Mouse (Mus musculus) embryonic facial prominence, embryonic 11.5 days (tissue): ENCODE data around the gene Cyp2w1. TPM values are rescaled to one million over a fixed set of nuclear protein-coding genes. Genes with fewer than 3 reads are reported as not detected.
A peak's percentile ranks its signal among the peaks of the same experiment; 100 is the strongest.

Source experiments
- ATAC-seq: fragments of 200-750 bp; cut with Nextera tagmentation; replicated peaks from 2 replicates; pipeline ENCODE4 v1.8.0; 2017; ENCODE audit warnings: low read depth; ENCODE audit not compliant: insufficient number of reproducible peaks, low FRiP score, low TSS enrichment
- DNase-seq: peaks from one replicate; pipeline ENCODE4 v3.0.0-alpha.2; 2015; ENCODE audit warnings: low spot score
- H3K27ac ChIP-seq: fragments of 300-500 bp; sonication (generic); replicated peaks from 2 replicates; pipeline ENCODE4 v1.5.1; 2014; ENCODE audit warnings: mild to moderate bottlenecking, low read depth, low read length, control low read depth
- H3K27me3 ChIP-seq: fragments of 300-500 bp; sonication (generic); 2 replicates; pipeline ENCODE4 v1.6.1; 2014; ENCODE audit warnings: mild to moderate bottlenecking, low read length, moderate library complexity, mixed read lengths; ENCODE audit not compliant: control insufficient read depth, insufficient read depth
- H3K36me3 ChIP-seq: fragments of 300-500 bp; sonication (generic); replicated peaks from 2 replicates; pipeline ENCODE4 v1.6.1; 2014; ENCODE audit warnings: low read depth, mild to moderate bottlenecking, low read length, moderate library complexity, mixed read lengths; ENCODE audit not compliant: control insufficient read depth, insufficient read depth
- H3K4me1 ChIP-seq: fragments of 300-500 bp; sonication (generic); 2 replicates; pipeline ENCODE4 v1.6.1; 2014; ENCODE audit warnings: low read length, mixed read lengths; ENCODE audit not compliant: control insufficient read depth, insufficient read depth
- H3K4me2 ChIP-seq: fragments of 300-500 bp; sonication (generic); 2 replicates; pipeline ENCODE4 v1.6.1; 2014; ENCODE audit warnings: low read depth, mild to moderate bottlenecking, control low read depth, low read length, moderate library complexity
- H3K4me3 ChIP-seq: fragments of 300-500 bp; sonication (generic); 2 replicates; pipeline ENCODE4 v1.5.1; 2014; ENCODE audit warnings: low read depth, low read length, control low read depth
- H3K9ac ChIP-seq: fragments of 300-500 bp; sonication (generic); replicated peaks from 2 replicates; pipeline ENCODE4 v1.6.1; 2014; ENCODE audit warnings: mild to moderate bottlenecking, control low read depth, low read length
- H3K9me3 ChIP-seq: fragments of 300-500 bp; sonication (generic); replicated peaks from 2 replicates; pipeline ENCODE4 v1.6.1; 2016; ENCODE audit warnings: mild to moderate bottlenecking, low read length, inconsistent platforms, mixed read lengths; ENCODE audit not compliant: control insufficient read depth
- WGBS: fragments of 180-500 bp; shearing (Covaris S2); extraction: QIAGEN DNeasy Blood & Tissue Kit; methylation state at CpG from one replicate; pipeline ENCODE4 v1.1.7; 2014; 5-methylcytosine and 5-hydroxymethylcytosine counted together
- polyA plus RNA-seq: library from polyadenylated mRNA; unstranded; fragments of >200 nt; fragmentation: Nextera tagmentation; extraction: Ambion mirVana; gene quantifications from 2 replicates; pipeline ENCODE4 v1.2.1, GENCODE M21; 2014

Cyp2w1 gene
- polyA plus RNA-seq, 1 experiment from 2014 or later: 0.41 TPM

GRCm38 (mm10) chr5:139398786-139399185 lies 46.4 kb downstream of the Cyp2w1 start:
- no peak for ATAC-seq
- no peaks in the 10 kb centered on the region for H3K9me3 ChIP-seq

DNA sequence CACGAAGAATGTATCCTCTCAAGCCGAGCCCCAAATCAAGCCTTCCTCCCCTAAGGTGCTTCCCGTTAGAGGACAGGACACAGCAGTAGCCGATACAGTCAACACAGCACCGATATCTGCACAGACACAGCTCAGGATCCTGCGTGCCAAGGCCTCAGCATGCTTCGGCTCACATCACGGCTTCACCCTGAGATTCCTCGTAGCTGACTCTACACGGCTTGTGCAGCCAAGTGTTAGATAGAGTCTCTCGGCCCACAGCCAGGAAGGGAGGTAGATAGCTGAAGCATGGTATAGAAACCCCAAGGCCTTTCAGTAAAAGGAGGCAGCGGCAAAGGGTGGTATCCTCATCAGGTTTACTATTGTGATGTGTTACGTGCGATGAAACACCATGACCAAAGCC lies 47.6 kb downstream of the Cyp2w1 start:
- ATAC-seq: no peak
- Histone ChIP-seq H3K9me3 (no peaks in the 10 kb centered on the region), H3K4me1 (no peaks in the 10 kb centered on the region), H3K27ac (no peak overlapping the region), H3K9ac (no peak overlapping the region), H3K4me3 (no peak overlapping the region), H3K27me3 (no peaks in the 10 kb centered on the region), H3K4me2 (no peak overlapping the region), H3K36me3 (no peaks in the 10 kb centered on the region)
- WGBS: 89% methylated on average over 14 of the region's 14 CpGs
- DNase-seq: no peak

More at GRCm38 (mm10) chr5:139398786-139399185, 46.4 kb downstream of the Cyp2w1 start:
- Histone ChIP-seq H3K36me3 (no peaks in the 10 kb centered on the region), H3K4me3 (no peak overlapping the region), H3K27ac (no peak overlapping the region), H3K4me1 (no peaks in the 10 kb centered on the region), H3K27me3 (no peaks in the 10 kb centered on the region), H3K4me2 (no peak overlapping the region), H3K9ac (no peak overlapping the region)
- 87% methylated on average over 5 of the region's 5 CpGs for WGBS
- no peak for DNase-seq

DNA sequence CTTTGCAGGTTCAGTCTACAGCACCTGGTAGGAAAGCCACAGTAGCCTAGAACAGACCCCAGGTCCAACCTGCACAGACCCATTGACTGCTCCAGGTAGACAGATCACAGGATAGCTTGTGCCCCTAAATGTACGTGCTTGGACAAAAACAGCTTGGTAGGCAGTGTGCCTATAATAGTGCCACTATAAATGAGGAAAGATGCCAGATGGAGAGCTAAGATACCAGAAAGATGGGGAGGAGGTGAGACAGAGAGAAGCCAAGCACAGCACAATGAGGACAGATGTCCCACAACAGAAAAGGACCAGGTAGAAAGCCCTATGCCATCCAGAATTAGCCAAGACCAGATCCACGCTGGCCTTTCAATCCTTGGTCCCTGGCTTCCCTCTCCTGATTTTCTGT lies 49.7 kb downstream of the Cyp2w1 start:
- no peak overlapping the region for H3K4me3 ChIP-seq

GRCm38 (mm10) chr5:139403692-139404260 lies 51.4 kb downstream of the Cyp2w1 start:
- H3K36me3 ChIP-seq: no peaks in the 10 kb centered on the region
- 75% methylated on average over 8 of the region's 8 CpGs for WGBS
- H3K4me3 ChIP-seq: no peak overlapping the region
- H3K4me1 ChIP-seq: no peaks in the 10 kb centered on the region; the same call in 1 of the 2 replicates
- ATAC-seq (no peak), DNase-seq (no peak)
- H3K27ac ChIP-seq: no peak overlapping the region
- no peak overlapping the region for H3K4me2 ChIP-seq
- H3K9me3 ChIP-seq: no peaks in the 10 kb centered on the region
- H3K27me3 ChIP-seq: no peaks in the 10 kb centered on the region
- H3K9ac ChIP-seq: no peak overlapping the region

More for the DNA sequence above, 49.7 kb downstream of the Cyp2w1 start:
- WGBS: 94% methylated on average over 2 of the region's 2 CpGs
- no peak for DNase-seq
- Histone ChIP-seq H3K4me1 (no peaks in the 10 kb centered on the region; the same call in 1 of the 2 replicates), H3K9me3 (no peaks in the 10 kb centered on the region), H3K4me2 (no peak overlapping the region), H3K36me3 (no peaks in the 10 kb centered on the region), H3K9ac (no peak overlapping the region), H3K27me3 (no peaks in the 10 kb centered on the region), H3K27ac (no peak overlapping the region)
- no peak for ATAC-seq

DNA sequence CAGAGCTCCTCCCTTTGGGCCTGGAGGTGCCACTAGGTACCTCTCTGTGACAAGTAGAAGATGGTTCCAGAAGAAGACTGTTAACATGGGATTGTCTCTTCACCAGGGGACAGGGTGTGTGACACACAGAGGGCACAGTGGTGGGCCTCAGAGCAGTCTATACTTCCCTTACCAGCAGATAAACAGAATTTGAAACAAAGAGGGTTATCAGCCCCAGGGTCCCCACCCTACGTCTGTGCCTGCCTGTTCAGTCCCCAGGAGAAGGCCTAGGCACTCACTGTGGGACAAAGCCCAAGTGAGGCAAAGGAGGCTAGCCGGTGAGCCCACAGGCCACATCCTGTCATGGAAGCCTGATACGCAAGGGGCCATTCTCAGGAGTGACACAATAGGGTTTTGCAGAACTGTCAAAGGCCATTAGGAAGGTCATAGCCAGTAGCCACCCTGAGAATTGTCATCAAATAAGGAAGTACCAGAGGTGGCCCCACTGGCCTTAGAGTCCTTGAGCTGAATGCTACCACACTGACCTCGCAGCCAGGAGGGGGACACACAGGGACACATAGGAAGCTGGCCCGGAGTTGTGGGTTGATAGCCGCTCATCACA lies 52.5 kb downstream of the Cyp2w1 start, which contains the start of gene C130050O18Rik:
Gene C130050O18Rik, plus strand, starts transcription at position 480 of the 601 bp plus-strand sequence.
- no peak within 1 kb of the TSS for H3K27ac ChIP-seq
- H3K27me3 ChIP-seq: no peaks in the 10 kb centered on the region
- no peaks in the 10 kb centered on the region; the same call in 1 of the 2 replicates for H3K4me1 ChIP-seq
- no peak for DNase-seq
- no peak within 1 kb of the TSS for H3K4me2 ChIP-seq
- 60% methylated on average over 6 of the region's 6 CpGs for WGBS
- H3K9me3 ChIP-seq: no peaks in the 10 kb centered on the region
- H3K36me3 ChIP-seq: no peaks in the 10 kb centered on the region
- no peak within 1 kb of the TSS for H3K9ac ChIP-seq
- no peak within 1 kb of the TSS for H3K4me3 ChIP-seq
- ATAC-seq: no peak

DNA sequence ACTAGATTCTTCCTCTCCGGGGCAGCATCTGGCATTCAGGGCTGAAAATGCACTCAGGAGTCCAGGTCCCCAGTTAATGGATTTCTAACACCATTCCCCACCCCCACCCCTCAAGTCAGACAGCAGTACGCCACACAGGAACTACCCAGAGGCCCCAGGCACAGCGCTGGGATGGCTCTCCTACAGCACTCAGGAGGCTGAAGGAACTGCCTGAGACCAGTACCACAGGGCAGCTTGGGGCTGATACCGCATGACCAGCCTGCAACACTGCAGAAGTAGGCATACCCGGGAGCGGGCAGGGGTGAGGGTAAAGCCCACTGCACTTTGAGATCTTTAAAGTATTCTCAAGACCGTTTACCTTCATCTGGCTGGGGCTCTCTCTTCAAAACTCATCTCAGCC lies 53.1 kb downstream of the Cyp2w1 start:
- no peak overlapping the region for H3K4me2 ChIP-seq
- ATAC-seq (0 out of 2 replicates have a peak, but pooled peaks have one; percentile 29), DNase-seq (no peak)
- H3K36me3 ChIP-seq: no peaks in the 10 kb centered on the region
- no peak overlapping the region for H3K27ac ChIP-seq
- WGBS: 71% methylated on average over 7 of the region's 7 CpGs
- no peaks in the 10 kb centered on the region; the same call in 1 of the 2 replicates for H3K4me1 ChIP-seq
- no peak overlapping the region for H3K4me3 ChIP-seq
- H3K27me3 ChIP-seq: no peaks in the 10 kb centered on the region
- no peaks in the 10 kb centered on the region for H3K9me3 ChIP-seq
- H3K9ac ChIP-seq: no peak overlapping the region

- no peak overlapping the region for H3K9ac ChIP-seq
- H3K27ac ChIP-seq: no peak overlapping the region
- no peaks in the 10 kb centered on the region; the same call in 1 of the 2 replicates for H3K4me1 ChIP-seq
- H3K4me3 ChIP-seq: no peak overlapping the region
- WGBS: 85% methylated on average over 3 of the region's 3 CpGs
- H3K27me3 ChIP-seq: no peaks in the 10 kb centered on the region
- ATAC-seq (0 out of 2 replicates have a peak, but pooled peaks have one; percentile 10), DNase-seq (no peak)
- H3K4me2 ChIP-seq: no peak overlapping the region
- no peaks in the 10 kb centered on the region for H3K9me3 ChIP-seq
- no peaks in the 10 kb centered on the region for H3K36me3 ChIP-seq
Observed at GRCm38 (mm10) chr5:139405953-139406352, 53.5 kb downstream of the Cyp2w1 start.
